Mouse (Mus musculus): ENCODE results near the gene Zfp346. TPM values are rescaled to one million over a fixed set of nuclear protein-coding genes. Genes with fewer than 3 reads are reported as not detected.

Zfp346 gene
- total RNA-seq, 4 experiments from 2014 or later = 17.6 to 31.3 (median 22.5) TPM

DNA sequence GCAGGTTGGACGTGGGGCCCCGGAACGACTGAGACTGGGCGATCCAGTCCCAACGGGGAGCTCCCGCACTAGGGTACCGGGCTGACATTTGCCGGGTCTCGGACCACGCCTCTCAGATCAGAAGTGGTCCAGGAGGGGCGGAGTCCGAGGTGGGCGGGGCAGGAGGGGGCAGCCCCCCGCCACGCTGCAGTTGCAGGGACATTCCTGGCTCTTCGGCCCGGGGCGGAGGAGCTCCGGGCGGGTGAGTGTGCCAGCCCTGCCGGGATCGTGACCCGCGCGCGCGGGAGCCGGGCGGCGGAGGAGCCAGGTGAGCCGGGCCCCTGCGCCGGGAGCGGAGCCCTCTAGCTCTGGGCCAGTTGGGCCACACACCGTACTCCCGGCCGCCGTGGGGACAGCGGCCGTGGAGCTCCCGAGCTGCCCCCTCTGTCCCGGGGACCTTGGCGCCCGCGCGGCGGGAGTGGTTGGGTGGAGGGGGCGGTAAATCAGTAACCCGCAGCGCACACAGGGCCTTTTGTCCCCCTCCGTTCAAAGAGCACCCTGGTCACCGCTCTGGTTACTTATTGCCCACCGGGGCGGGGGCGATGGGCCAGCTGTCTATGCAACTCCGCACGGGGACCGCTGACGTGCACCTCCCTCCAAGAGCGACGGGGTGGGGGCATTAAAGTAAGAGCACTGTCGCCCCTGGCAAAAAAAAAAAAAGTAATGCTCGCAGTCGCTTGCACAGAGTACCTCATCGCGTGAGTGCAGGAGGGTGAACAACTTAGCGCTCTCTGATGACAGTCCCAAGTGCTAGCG lies 47.7 kb downstream of the Zfp346 start, which contains the start of gene Fgfr4:
Gene Fgfr4, plus strand, starts transcription at position 20 of the 795 bp plus-strand sequence.
- no peak for DNase-seq (ENCODE audit: low spot score)

DNA sequence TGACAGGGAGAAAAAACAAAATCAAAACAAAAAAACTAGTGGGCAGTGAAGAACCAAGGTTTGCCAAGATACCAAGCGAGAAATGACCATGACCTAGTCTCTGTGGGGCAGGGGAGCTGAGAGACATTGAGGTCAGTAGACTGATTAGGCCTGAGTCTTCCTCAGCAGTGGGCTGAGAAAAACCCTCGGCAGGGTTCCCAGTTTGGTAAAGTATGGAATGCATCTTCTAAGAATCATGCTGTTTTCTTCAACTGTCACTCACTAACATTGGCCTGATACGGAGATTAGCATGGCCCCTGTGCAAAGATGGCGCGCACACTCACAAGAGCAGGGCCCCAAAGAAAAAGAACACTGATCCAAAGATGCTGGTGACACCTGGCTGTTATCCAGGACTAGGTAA lies 48.8 kb downstream of the Zfp346 start:
- no peak for DNase-seq (ENCODE audit: low spot score)

DNA sequence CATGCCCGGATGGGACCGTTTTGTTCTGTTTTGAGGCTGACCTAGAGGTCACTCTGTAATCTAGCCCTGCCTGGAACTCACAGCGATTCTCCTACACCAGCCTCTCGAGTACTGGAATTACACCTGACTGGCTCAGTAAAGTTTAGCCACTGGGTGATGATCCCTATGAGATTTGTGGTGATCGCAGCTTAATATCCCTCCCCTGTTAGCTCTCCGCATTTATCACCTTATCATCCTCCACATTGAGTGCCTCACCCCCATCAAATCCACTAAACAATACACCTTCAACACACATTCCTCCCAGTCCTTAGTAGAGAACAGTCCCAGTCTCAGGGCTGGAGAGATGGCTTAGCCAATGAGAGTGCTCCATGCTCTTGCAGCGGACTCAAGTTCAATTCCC lies 57.3 kb downstream of the Zfp346 start:
- DNase-seq (ENCODE audit: low spot score) = no peak

DNA sequence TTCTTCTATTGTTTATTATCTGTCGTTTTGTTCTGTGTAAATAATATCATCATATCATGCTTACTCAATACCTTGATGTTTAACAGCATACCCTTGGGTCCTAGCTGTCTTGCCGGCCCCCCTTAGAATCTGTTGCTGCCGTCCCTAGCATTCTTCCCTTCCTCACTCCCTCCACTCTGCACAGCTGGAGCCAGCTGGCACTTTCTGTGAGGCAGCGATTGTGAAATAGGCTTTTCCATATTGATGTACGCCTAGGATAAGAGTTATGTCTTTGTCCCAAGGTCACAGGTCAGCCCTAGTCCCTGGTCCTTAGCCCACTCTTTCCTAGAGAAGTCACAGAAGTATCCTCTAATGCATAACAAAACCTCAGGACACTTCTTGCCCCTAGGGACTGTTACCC lies 58.4 kb downstream of the Zfp346 start:
- DNase-seq (ENCODE audit: low spot score) = no peak

DNA sequence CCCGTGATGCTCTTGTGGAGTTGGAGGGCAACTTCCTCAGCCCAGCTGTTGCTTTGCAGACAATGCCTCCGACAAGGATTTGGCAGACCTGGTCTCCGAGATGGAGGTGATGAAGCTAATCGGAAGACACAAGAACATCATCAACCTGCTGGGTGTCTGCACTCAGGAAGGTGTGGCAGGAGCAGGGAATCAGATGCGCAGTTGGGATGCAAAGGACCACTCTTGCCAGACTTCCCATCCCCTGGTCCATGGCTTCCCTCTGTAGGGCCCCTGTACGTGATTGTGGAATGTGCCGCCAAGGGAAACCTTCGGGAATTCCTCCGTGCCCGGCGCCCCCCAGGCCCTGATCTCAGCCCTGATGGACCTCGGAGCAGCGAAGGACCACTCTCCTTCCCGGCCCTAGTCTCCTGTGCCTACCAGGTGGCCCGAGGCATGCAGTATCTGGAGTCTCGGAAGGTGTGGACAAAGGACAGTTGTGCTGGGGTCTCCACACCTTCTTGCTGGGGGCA lies 60.8 kb downstream of the Zfp346 start:
- DNase-seq (ENCODE audit: low spot score) = no peak

DNA sequence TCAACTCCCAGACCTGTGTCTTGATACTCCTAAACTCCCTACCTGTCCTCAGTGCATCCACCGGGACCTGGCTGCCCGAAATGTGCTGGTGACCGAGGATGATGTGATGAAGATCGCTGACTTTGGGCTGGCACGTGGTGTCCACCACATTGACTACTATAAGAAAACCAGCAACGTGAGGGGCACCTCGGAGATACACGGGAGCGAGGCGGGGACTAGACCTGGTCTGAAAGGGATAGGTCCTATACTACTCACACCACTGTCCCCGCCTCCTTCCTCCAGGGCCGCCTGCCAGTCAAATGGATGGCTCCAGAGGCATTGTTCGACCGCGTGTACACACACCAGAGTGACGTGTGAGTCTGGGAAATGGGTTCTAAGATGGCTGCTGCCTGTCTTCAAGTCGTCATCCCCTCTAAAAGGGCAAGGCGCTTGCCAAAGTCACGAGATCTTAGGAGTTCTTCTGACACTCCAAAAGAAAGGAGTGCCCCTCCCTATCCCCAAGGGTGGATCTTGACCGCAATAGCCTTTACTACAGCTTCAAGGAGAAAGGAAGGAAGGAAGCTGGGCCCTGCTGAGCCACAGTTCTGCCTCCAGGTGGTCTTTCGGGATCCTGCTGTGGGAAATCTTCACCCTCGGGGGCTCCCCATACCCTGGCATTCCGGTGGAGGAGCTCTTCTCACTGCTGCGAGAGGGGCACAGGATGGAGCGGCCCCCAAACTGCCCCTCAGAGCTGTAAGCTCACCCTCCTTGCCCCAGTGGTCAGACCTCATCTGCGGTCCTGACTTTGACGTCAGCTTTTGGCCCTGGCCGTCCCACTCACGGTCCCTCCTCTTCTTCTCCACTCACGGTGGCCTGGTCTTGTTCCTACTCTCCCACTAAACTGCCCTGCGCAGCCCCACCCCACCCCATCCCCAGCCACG lies 62.0 kb downstream of the Zfp346 start:
- DNase-seq (ENCODE audit: low spot score) = no peak

DNA sequence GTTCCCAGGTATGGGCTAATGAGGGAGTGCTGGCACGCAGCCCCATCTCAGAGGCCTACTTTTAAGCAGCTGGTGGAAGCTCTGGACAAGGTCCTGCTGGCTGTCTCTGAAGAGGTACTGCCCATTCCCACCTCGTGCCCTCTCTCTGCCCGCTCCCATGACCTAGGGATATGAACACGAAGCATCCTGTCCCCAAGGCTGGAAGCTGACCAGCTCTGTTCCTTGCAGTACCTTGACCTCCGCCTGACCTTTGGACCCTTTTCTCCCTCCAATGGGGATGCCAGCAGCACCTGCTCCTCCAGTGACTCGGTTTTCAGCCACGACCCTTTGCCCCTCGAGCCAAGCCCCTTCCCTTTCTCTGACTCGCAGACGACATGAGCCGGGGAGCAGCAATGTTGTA lies 62.7 kb downstream of the Zfp346 start:
- DNase-seq (ENCODE audit: low spot score) = no peak

DNA sequence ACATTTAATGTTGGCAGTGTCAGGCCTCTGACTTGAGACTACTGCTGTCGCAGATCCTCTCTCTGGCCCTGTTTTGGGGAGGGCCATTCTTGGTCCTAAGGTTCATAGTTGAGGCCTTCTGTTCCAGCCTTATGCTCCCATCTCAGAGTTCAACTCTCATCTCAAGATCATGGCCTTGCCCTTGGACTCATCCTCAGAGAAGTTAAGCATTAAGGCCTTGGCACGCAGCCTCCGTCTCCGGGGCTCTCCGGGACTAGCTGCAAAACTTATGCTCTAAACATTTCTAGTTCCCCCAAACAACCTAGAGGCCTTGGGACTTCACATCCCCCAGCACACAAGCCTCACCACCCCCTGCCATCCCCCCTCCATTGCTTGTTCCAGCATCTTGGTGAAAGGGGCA lies 63.1 kb downstream of the Zfp346 start:
- no peak for DNase-seq (ENCODE audit: low spot score)

DNA sequence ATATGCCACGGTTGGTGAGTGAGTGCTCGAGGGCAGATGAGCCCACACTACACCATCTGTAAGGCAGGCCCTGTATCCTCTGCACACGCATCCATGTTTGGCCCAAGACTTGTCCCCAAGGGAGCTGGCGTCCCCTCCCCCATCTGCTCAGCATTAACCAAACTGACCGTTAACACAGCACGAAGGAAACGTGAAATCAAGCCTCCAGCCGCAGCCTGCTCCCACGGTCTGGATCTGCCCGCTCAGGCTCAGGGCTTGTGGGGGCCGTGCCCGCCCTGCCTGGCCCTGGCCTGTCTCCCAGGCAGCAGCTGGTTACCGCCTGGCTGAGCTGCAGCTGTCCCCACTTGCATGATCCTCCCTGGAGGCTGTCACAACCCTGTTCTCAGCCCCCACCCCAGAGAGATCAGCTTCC lies 63.9 kb downstream of the Zfp346 start:
- no peak for DNase-seq (ENCODE audit: low spot score)

DNA sequence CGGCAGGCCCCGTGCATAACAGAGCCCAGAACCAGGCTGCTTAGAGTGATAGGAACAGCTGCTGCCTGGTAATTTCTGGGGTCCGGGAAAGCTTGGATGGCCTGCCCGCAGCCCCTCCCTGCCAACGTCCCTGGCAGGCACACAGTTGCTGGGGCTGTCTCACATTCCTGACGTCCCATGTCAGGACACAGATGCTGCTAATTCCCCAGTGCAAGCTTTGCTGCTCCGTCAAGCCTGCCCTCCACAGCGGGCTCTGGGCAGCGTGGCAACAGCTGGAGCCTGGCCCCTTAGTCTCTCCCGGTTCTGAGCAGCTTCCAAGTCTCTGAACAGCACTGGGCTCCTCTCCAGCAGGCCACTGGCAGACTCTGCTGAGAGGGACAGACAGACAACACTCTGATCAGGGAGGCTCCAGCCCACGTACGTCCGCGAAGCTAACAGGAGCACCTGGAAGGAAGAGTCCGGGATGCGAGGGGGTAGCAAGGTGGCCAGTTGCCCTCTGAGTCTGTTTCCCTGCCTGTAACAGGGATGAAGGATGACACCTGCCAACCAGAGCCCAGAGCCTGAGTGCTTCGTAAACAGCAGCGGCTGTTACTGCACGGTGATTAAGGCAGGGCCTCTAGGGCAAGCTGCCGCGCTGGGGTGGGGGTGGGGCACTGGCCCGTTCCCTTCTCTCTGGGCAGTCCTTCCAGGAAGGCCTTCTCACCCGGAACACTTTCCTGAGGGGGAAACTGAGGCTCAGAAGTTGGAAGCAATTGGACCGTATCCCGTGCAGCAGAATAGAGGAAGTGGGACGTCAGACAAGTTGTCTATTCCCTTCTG lies 66.6 kb downstream of the Zfp346 start:
- DNase-seq (ENCODE audit: low spot score) = no peak

DNA sequence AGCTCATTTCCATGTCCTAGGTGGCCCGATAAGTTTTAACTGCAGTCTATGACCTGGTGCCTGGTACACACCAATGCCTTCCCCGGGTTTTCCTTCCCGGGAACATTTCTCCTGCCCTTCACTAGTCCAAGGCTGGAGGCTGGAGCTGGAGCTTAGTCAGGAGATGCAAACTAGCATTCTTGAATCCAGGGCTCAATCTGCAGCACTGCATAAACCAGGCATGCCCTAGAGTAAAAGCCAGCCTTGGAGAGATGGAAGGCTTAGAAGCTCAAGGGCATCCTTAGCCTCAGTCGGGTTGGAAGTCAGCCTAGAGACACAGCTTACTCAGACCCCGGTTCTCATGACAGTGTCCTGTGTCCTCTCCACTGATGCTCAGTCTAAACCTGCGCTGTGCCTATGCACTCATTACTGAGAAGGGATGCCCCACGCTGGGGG lies 67.2 kb downstream of the Zfp346 start:
- DNase-seq (ENCODE audit: low spot score) = no peak

DNA sequence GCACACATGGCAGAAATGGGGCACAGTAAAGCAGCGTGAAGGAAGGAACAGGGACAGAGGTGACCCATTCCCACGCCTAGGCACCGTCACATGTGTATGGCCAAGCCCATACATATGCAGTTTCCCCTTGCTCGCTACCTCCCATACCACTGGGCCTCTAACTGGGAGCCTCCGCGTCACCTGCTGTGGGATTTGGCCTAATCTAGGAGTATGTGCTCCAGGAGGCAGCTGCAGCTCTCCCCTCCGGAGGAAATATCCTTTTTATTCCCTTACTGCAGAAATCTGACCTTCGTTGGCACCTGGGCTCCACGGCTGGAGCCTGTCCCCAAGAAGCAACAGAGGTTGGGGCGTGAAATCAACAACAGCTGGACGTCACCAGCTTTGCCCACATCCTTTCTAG lies 69.2 kb downstream of the Zfp346 start:
- DNase-seq (ENCODE audit: low spot score) = no peak

DNA sequence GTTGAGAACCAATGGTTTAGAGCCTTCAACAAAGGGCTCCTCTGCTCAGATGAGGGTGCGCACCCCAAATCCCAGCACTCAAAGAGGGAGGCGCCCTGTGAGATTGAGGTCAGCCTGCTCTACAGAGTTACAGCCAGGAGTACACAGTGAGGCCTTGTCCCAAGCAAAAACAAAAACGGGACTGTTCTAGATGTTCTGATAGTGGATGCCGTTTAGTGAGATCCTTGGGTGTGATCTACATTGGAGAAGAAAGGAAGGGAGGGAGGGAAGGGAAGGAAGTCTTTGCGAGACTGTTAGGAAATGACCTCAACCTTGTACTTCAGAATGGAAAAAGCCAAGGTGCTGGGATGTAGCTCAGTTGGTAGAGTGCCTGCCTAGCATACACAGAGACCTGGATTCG lies 71.2 kb downstream of the Zfp346 start:
- no peak for DNase-seq (ENCODE audit: low spot score)

DNA sequence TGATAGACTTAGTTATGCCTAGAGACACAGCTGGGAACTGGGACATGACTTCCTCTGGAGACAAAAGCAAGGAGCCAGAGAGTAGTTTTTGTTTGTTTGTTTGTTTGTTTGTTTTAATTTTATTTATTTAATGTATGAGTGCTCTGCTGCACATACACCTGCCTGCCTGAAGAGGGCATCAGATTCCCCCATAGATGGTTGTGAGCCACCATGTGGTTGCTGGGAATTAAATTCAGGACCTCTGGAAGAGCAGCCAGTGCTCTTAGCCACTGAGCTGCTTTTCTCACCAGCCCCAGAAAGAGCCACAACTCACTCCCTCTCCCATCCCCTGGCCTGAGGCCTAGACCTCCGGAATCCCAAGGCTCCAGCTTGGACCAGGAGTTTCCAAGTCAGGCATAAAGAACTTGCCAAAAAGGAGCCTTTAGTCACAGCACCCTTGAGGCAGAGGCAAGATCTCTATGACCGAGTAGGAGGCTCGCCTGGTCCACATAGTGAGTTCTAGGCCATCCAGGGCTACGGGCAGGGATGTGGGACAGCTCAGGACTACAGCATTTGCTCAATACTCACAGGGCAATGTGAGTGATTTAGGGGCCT lies 72.9 kb downstream of the Zfp346 start:
- no peak for DNase-seq (ENCODE audit: low spot score)

DNA sequence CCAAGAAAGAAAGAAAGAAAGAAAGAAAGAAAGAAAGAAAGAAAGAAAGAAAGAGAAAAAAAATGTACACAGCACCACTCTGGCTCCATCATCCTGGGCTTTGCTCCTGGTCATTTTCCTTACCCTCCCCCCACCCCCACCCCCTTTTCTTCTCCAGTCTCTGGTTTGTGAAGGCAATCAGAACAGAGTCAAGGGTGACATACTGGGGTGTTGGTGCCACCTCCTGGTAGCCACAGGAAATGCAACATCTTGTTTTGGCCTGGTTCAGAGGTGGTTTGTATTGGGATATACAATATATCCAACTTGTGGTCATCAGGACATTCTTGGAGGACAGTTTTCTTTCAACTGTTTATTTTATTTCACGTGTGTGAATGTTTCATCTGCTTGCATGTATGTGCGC lies 73.4 kb downstream of the Zfp346 start:
- DNase-seq (ENCODE audit: low spot score) = peak; percentile 81

DNA sequence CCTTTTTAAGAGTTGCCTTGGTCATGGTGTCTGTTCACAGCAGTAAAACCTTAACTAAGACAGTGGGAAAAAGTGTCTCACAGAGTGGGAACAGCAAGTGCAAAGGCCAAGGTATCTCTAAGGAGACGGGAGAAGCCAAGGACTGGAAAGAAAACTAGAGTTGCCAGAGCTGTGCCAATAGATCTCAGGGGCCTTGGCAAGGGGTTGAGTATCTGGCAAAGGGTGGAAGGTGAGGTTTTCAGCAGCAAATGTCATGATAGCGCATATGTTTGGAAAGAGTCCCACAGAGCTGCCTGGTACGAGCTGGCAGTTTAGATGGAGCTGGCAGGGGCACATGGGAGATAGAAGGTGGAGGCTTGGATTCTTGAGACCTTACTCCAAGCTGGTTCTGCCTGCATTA lies 74.5 kb downstream of the Zfp346 start:
- no peak for DNase-seq (ENCODE audit: low spot score)

DNA sequence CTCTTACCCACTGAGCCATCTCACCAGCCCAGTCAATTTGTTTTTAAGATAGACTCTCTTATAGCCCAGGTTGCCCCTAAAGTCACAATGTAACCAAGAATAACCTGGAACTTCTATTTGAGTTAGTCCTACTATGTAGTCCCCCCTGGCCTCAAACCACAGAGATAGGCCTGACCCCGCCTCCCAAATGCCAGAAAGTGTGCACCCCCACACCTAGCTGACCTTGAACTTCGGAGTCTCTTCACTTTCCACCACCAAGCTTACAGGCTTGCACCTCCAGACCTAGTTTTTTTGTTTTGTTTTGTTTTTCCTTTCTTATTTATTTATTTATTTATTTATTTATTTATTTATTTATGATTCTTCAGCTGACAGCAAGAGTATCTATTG lies 76.7 kb downstream of the Zfp346 start:
- DNase-seq (ENCODE audit: low spot score) = no peak

DNA sequence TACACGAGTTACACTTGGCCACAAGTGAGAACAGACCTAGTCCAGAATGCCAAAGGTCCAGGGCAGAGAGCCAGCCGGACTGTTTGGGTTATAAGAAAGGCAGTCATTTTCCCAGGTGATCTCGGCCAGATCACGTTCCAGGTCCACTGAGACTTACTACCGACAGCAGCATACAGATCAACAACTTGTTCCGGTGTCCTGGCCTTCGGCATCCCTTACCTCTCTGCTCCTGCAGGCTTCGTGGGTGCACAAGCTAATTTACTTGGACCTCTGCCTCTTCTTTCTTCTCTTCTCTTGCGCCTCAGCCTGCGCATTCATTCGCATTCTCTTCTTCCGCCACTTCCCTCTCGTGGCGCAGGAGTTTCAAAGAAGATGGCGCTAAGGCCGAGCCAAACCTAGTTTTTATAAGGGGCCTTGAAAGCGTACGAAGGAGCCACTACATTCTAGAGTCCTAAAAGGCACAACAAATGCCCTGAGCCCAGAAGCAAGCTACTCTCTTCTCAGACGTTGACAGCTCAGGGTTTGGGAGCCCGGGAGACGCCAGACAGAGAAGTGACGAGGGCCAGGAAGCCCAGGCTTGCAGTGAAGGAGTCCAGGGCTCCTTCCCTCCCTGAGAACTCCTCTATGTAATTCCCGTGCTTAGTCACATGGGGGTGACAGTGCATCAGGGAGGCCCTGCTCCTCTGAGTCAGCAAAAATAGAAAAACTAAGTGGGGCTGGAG lies 77.2 kb downstream of the Zfp346 start:
- peak; percentile 86 for DNase-seq (ENCODE audit: low spot score)

DNA sequence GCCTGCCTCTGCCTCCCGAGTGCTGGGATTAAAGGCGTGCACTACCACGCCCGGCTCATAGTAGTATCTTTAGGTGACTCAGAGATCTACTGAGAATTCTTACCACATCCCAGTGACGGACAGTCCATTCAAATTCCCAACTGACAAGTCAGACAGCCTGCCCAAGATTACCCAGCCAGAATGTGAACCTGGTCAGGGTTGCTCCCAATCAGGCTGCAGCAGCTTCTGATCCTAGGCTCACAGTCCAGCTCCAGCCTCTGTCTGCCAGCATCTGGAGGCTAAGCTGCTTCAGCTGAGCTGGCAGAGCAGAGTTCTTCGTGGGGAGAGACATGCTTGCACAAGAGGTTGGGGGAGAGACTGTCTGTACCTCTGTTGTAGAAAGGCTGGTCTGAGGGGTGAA lies 78.3 kb downstream of the Zfp346 start:
- DNase-seq (ENCODE audit: low spot score) = no peak

Data from heart, adult 8-10 months (tissue).